ENCODE assay signal across 8 mouse cellular contexts in the genomic region with DNA sequence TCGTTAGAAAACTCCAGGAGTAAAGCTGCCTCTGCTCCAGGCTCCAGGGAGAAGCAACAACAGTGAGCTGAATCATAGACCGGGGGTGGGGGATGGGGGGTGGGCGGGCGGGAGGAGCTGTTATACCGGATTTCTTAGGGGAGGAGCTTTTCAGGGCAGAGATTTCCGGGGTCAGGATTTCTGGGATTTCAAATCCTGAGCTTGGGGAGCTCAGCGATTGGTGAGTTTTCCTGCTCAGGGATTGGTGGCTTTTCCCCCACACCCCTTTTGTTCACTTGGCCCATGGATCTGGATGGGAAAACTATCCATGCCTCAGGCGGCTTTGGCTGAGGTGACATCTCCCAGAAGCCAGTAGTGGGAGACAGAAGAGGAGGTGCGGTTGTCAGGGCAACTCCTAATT. TPM values are rescaled to one million over a fixed set of nuclear protein-coding genes. Genes with fewer than 3 reads are reported as not detected.
DNase-seq lines count a peak whose midpoint lies in the region; ATAC-seq and TF ChIP-seq lines count a peak whose summit lies in the region.

No protein-coding gene starts in this region.

- no peaks in the 10 kb centered on the region for H3K27me3 ChIP-seq in forebrain, embryonic 13.5 days
- H3K27me3 ChIP-seq in liver, embryonic 14.5 days (ENCODE audit: control insufficient read depth, insufficient read depth, low read length) = no peaks in the 10 kb centered on the region
- H3K27me3 ChIP-seq in neural tube, embryonic 15.5 days (replicated peaks) = no peaks in the 10 kb centered on the region

- H3K9me3 ChIP-seq in forebrain, embryonic 13.5 days (replicated peaks) = no peaks in the 10 kb centered on the region
- H3K9me3 ChIP-seq in liver, embryonic 14.5 days (ENCODE audit: control insufficient read depth, low read length) = no peaks in the 10 kb centered on the region
- no peaks in the 10 kb centered on the region for H3K9me3 ChIP-seq in neural tube, embryonic 15.5 days (replicated peaks)

- peak overlapping the region; percentile 86 for H3K27ac ChIP-seq in forebrain, embryonic 13.5 days
- no peak overlapping the region for H3K27ac ChIP-seq in liver, embryonic 14.5 days
- peak overlapping the region; percentile 76 for H3K27ac ChIP-seq in neural tube, embryonic 15.5 days (replicated peaks)

- intact Hi-C loops in heart, postnatal 14 days (cut with DNase I) = loop anchor here (10.0 kb wide), 1 partner anchor 185 kb away; the partner anchor contains the start of gene 9230104L09Rik

- peak overlapping the region; percentile 26 for H3K4me3 ChIP-seq in forebrain, embryonic 13.5 days
- no peak overlapping the region for H3K4me3 ChIP-seq in liver, embryonic 14.5 days (ENCODE audit: insufficient read depth in 1 of 2, low read depth in 2 of 2, low read length in 2 of 2)
- H3K4me3 ChIP-seq in neural tube, embryonic 15.5 days (replicated peaks) = no peak overlapping the region

- ATAC-seq in forebrain, embryonic 13.5 days = peak; percentile 20
- ATAC-seq in liver, embryonic 14.5 days (ENCODE audit: insufficient read depth) = no peak
- ATAC-seq in neural tube, embryonic 15.5 days (ENCODE audit: low FRiP score) = no peak
- no peak for ATAC-seq in monocyte, adult 5-6 weeks (replicated peaks; ENCODE audit: insufficient number of reproducible peaks, low FRiP score, low TSS enrichment, poor library complexity, severe bottlenecking)

- DNase-seq in cerebellum, postnatal 14 days = peak; percentile 21 to 25
- no peak for DNase-seq in cerebellum, postnatal 25 days
- peak; percentile 47 to 48 for DNase-seq in heart, postnatal 14 days
- DNase-seq in large intestine, adult 2 months (ENCODE audit: low read depth, low spot score) = peak; percentile 72
- DNase-seq in liver, embryonic 14.5 days (ENCODE audit: low read depth in 3 of 3, low spot score in 3 of 3) = peak in 1 of 3 experiments; percentile 12

- peaks cover 64% of the 10 kb centered on the region for H3K4me1 ChIP-seq in forebrain, embryonic 13.5 days
- H3K4me1 ChIP-seq in liver, embryonic 14.5 days (replicated peaks; ENCODE audit: control insufficient read depth in 2 of 2, insufficient read depth in 2 of 2, low read length in 1 of 2) = peaks cover 20 to 27% of the 10 kb centered on the region in 2 experiments
- peaks cover 53% of the 10 kb centered on the region for H3K4me1 ChIP-seq in neural tube, embryonic 15.5 days

- H3K36me3 ChIP-seq in forebrain, embryonic 13.5 days (ENCODE audit: poor library complexity, severe bottlenecking) = peaks cover 39% of the 10 kb centered on the region
- peaks cover 33% of the 10 kb centered on the region for H3K36me3 ChIP-seq in liver, embryonic 14.5 days (replicated peaks; ENCODE audit: control insufficient read depth, insufficient read depth, low read depth)
- peaks cover 30% of the 10 kb centered on the region for H3K36me3 ChIP-seq in neural tube, embryonic 15.5 days

- peak overlapping the region; percentile 56 for H3K9ac ChIP-seq in forebrain, embryonic 13.5 days
- H3K9ac ChIP-seq in liver, embryonic 14.5 days (replicated peaks) = no peak overlapping the region
- H3K9ac ChIP-seq in neural tube, embryonic 15.5 days (replicated peaks) = 0 out of 2 replicates have a peak overlapping the region, but pooled peaks have one; percentile 10

- no peak for TF ChIP-seq CTCF in liver, embryonic 14.5 days (IDR thresholded peaks at IDR 0.05; ENCODE audit: low read depth)

- no peak for TF ChIP-seq EP300 in liver, embryonic 14.5 days (IDR thresholded peaks at IDR 0.05; ENCODE audit: low read depth)

- peak overlapping the region; percentile 83 for H3K4me2 ChIP-seq in forebrain, embryonic 13.5 days
- H3K4me2 ChIP-seq in liver, embryonic 14.5 days (ENCODE audit: low read depth) = peak overlapping the region; percentile 77
- peak overlapping the region; percentile 94 for H3K4me2 ChIP-seq in neural tube, embryonic 15.5 days

- 0% methylated on average over 9 of the region's 9 CpGs for WGBS in forebrain, embryonic 13.5 days
- WGBS in large intestine, adult 2 months = 8% methylated on average over 9 of the region's 9 CpGs
- WGBS in liver, embryonic 14.5 days (ENCODE audit: insufficient replicate concordance) = 37% methylated on average over 9 of the region's 9 CpGs
- WGBS in neural tube, embryonic 15.5 days = 2% methylated on average over 9 of the region's 9 CpGs

RNA-seq across cellular contexts. Expression of gene Gzf1, which starts 1.5 kb away (rescaled TPM):
- polyA plus RNA-seq in forebrain, embryonic 13.5 days (2015; fragmentation: Nextera tagmentation; extraction: Ambion mirVana) = 19.9 and 20.6 TPM in 2 replicates
- 10 to 100 TPM; 20.6 to 21.3 TPM for total RNA-seq in heart, postnatal 14 days (2021)
- 4.0 and 5.2 TPM in 2 replicates for polyA plus RNA-seq in large intestine, adult 2 months (2012; rRNA removed)
- 3.9 and 5.1 TPM in 2 replicates for polyA plus RNA-seq in liver, embryonic 14.5 days (2012; rRNA removed)
- 7.4 and 7.9 TPM in 2 replicates for polyA plus RNA-seq in liver, embryonic 14.5 days (2014; fragmentation: Nextera tagmentation; extraction: Ambion mirVana)
- 13.8 and 15.7 TPM in 2 replicates for polyA plus RNA-seq in neural tube, embryonic 15.5 days (2015; fragmentation: Nextera tagmentation; extraction: Ambion mirVana)
- total RNA-seq in monocyte, adult 5-6 weeks (2017) = 24.9 to 31.9 TPM (median 29.6 TPM) in 3 replicates

RNA-seq across cellular contexts. Expression of gene Nxt1, which starts 6.9 kb away (rescaled TPM):
- 101 and 102 TPM in 2 replicates for polyA plus RNA-seq in forebrain, embryonic 13.5 days (2015; fragmentation: Nextera tagmentation; extraction: Ambion mirVana)
- 1 to 10 TPM; 6.5 to 7.7 TPM for total RNA-seq in heart, postnatal 14 days (2021)
- 25.5 and 26.6 TPM in 2 replicates for polyA plus RNA-seq in large intestine, adult 2 months (2012; rRNA removed)
- polyA plus RNA-seq in liver, embryonic 14.5 days (2012; rRNA removed) = 34.8 and 43.9 TPM in 2 replicates
- 61.9 and 63.6 TPM in 2 replicates for polyA plus RNA-seq in liver, embryonic 14.5 days (2014; fragmentation: Nextera tagmentation; extraction: Ambion mirVana)
- 40.2 and 54.3 TPM in 2 replicates for polyA plus RNA-seq in neural tube, embryonic 15.5 days (2015; fragmentation: Nextera tagmentation; extraction: Ambion mirVana)
- total RNA-seq in monocyte, adult 5-6 weeks (2017) = 17.6 to 24.0 TPM (median 23.1 TPM) in 3 replicates

RNA-seq across cellular contexts. Expression of gene Napb, which starts 52.9 kb away (rescaled TPM):
- polyA plus RNA-seq in forebrain, embryonic 13.5 days (2015; fragmentation: Nextera tagmentation; extraction: Ambion mirVana) = 20.3 and 23.6 TPM in 2 replicates
- 1 to 10 TPM; 1.6 to 2.1 TPM for total RNA-seq in heart, postnatal 14 days (2021)
- polyA plus RNA-seq in large intestine, adult 2 months (2012; rRNA removed) = 0.58 and 0.74 TPM in 2 replicates
- polyA plus RNA-seq in liver, embryonic 14.5 days (2012; rRNA removed) = 0.30 and 0.36 TPM in 2 replicates
- 0.09 and 0.14 TPM in 2 replicates for polyA plus RNA-seq in liver, embryonic 14.5 days (2014; fragmentation: Nextera tagmentation; extraction: Ambion mirVana)
- 84.1 and 84.6 TPM in 2 replicates for polyA plus RNA-seq in neural tube, embryonic 15.5 days (2015; fragmentation: Nextera tagmentation; extraction: Ambion mirVana)
- total RNA-seq in monocyte, adult 5-6 weeks (2017) = 0.32 to 0.78 TPM (median 0.57 TPM) in 3 replicates

Comparison
In these comparisons a context has a peak if more than half of its experiments do, and no peak if none do; other contexts are left out.
1. DNase-seq: peak in cerebellum, postnatal 14 days (2 of 2), heart, postnatal 14 days (2 of 2) and large intestine, adult 2 months (single experiment); none in cerebellum, postnatal 25 days (0 of 2).
2. RNA of gene Napb, which starts 52.9 kb away (polyA plus RNA-seq): 84.1 to 84.6 TPM in neural tube, embryonic 15.5 days and 20.3 to 23.6 TPM in forebrain, embryonic 13.5 days; 0.58 to 0.74 TPM in large intestine, adult 2 months and 0.09 to 0.36 TPM in liver, embryonic 14.5 days; every median in the first group is over 10 times any median in the second.
3. Peak in every context shown above with its lines, with median percentiles within 50 percentile points of each other: H3K4me2 ChIP-seq.